Mouse (Mus musculus) embryo, embryonic 9.5 days (tissue): ENCODE measurements at regions not wholly inside any gene's neighbourhood (a gene's known extent, or its start where the extent isn't known, plus 50 kb on each side); places are given as distances from the start of the nearest gene placed in this dataset.
A peak's percentile ranks its signal among the peaks of the same experiment; 100 is the strongest.

ENCODE experiments used
- DNase-seq: peaks from one replicate; pipeline ENCODE4 v3.0.0-alpha.2; 2017; ENCODE audit errors: extremely low spot score

DNA sequence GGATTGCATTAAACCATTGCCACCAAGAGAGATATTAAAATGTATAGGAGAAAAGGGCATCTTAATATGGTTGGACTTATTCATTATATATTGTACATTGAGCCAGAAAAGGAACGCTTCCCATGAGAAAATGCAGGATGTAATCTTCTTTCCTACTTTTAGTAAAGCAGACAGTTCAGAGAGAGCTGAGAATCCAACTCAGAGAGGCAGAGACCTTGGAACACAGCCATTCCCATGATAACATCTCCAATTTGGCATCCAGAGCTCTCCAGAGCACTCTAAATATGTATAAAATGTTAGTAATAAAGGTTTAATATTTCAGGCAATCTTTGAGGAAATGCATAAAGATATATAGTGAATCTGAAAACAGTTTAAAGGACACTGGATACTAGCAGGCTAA, 199.3 kb upstream of the Asb5 start:
- DNase-seq = no peak

DNA sequence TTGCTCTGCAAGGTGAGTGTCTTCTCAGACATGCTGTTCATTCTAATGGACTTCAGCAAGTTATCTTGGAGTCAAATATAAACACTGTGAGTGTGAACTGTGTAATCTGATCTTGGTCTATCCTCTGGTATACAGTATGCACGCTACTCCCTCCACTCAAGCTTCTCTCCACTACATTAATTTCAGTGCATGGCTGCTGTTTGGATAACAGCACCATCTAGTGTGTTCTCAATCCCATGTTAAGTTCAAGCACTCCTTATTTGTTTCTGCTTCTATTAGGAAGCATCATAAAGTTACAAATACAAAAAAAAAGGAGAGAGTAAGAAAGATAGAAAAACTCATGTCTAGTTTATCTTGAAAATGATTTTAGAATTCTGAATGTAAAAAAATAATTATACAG, 197.5 kb upstream of the Asb5 start:
- no peak for DNase-seq

DNA sequence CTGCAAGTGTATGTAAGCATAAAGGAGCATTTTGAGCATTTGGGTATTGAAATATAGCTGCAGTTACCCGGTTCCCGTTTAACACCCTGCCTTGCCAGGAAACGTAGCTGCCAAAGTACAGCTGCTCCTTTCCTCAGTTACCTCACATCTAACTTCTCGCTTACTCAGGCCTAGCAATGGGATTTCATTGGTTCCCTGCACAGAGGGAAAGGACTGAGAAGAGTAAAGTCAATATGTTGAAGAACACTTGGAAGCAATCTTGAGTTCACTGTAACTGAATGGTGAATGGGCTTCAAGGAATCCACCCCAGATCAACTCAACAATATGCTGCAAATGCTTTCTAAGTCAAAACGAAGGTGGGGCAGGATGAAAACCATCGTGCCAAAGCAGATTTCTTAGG, 178.3 kb upstream of the Asb5 start:
- DNase-seq = no peak

DNA sequence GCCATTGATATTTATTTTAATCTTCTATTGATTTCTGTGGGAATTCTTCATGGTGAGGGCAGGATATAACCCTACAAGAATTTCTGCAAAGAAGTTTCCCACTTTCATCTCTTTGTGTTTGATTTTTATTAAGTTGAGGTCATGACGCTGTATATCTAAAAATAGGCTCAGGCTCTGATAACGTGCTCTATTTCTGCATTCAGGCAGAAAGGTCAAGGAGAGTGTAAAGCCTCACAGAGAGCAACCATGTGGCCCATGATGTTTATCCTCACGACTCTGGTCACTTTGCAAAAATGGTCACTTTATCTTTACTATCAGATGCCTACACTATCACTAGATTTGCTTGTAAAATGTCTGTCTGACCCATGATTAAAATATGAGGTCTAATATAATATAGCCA, 167.7 kb upstream of the Asb5 start:
- no peak for DNase-seq

DNA sequence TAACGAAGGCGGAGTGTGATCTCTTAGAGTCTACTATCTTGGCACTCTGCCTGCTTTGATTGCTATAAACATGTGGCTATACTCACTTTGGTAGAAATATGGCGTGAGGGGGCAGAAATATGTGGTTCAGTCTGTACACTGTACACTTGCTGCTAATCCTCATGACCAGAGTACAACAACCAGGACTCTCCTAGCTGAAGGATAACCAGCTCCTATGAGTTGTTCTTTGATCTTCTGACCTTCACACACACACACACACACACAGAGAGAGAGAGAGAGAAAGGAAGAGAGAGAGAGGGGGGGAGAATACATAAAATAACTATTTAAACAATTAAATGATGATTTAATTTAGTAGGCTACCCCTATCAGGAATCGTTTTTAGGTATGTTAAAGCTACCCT, 158.9 kb upstream of the Asb5 start:
- no peak for DNase-seq

DNA sequence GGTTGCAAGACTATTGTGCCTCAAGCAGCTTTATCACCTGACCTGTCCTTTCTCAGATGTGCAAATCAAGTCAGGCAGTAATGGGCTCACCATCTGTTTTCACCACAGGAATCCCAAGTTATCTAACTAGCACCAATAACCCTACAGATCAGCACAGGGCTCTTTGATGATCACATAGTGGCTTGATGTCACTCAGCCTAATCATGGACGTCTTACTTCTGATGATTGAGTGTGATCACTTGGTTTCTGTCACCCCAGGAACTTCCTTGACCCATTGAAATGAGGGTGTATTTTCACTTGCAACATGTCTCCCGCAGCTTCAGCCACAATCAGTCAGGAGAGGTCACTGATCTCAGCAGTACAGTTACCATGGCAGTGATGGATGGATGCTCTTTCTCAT, 158.3 kb upstream of the Asb5 start:
- peak; percentile 22 for DNase-seq

DNA sequence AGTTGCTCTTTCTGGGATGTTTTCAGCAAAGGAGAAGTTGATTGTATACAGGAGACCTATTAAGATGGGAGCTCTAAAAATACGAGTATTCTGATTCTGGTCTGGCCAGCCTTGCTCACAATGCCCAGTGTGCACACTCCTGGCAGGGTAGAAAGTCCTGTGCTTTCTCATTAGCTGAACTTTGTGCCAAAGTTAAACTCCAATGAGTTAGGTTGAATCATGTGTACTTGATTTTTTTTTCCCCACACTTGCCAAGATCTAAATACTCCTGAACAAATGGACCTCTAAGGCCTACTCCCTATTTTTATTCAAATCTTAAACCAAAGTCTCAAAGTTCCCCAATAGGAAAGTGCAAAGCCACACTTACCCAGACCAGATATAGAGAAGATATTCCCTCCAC, 156.5 kb upstream of the Asb5 start:
- DNase-seq = no peak

DNA sequence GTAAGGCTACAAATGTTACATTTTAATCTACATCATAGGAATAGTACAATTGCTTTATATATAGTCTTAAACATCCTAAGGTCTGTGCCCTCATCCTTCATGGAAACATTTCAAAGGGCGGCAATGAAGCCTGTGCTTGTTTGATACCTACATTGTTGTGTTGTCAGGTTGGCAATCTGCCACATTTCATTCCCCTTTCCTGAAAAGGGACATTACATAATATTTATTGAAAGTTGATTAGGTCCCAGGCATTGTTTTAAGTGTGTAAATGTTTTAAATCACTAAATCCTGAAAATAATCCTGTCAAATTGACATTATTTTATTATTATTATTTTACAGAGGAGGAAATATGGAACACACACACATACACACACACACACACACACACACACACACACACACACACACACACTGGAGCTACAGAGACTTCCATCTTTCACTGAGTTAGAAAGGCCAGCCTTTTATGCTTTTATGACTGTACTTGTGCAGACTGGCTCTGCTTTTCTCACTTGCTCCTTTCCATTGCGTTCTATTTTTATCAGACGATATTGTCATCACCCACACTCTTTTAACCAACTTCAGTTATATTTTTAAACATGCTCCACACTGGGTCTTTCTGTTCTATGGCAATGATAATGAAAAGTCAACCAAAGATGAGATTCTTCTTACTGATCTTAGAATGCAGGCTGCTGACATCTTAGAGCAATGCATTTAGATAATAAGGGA, 153.8 kb upstream of the Asb5 start:
- no peak for DNase-seq

DNA sequence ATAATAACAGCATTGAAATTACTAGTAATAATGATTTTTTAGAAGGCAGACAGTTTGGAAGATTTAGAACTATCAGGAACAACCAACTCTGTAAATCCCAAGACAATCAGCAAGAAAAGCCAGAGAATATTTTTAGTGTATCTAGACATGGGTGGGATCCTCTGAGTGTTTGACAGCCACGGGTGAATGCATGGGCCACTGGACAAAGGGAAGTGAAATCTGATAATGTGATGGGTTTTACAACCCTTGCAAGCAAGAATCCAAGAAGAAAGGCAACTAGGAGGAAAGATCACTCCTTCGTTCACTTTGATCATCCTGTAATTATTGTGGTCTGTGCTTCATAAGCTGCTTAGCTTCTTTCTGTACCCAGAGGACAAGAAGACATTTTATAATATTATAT, 149.2 kb upstream of the Asb5 start:
- no peak for DNase-seq

DNA sequence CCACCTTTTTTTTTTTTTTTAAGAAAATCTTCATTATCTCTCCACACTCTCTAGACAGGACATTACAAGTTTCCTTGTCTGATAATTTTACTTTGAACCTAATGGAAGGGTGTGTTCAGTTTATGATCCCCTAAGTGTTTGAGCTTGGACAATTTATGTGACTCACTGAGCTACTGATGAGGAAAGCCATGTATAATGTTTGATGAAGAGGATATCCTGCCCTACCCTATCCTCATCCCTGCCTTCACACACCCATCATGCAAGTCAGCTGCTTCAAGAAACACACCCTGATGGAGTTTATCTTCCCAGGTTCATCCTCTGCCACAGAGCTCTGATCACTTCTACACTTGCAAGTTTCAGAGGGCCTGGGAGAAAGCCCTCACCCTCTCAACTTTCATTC, 136.5 kb upstream of the Asb5 start:
- no peak for DNase-seq

DNA sequence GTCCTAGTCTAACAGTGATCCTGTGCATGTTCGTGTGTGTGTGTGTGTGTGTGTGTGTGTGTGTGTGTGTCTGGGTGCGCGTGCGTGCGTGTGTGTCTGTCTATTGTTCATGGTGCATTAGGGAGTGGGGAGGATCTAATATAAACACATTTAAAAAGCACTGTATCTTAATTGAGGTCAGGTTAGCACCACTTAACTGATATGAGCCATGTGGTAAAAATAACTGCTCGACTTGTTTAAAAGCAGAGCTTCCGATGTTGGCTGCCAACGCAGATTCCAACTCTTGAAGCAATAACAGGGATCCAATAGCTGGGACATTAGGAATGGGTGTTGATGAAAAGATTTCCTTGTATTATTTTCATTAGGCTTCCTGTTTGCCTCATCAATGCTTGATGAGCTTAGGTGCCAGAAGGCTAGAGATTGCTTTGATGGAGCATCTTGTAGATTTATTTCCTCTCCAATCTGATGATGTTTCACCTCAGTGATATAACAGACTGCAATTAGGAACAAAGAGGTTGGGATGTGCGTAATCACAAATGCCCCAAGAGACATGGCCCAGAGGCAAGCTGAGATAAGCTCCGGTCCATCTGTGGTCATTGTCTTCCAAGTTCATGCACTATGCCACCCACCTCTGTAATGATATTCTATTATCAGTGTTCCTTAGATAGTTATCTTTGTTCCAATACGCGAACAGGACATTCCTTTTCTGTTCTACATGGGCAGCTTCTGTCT, 135.7 kb upstream of the Asb5 start:
- DNase-seq = no peak

DNA sequence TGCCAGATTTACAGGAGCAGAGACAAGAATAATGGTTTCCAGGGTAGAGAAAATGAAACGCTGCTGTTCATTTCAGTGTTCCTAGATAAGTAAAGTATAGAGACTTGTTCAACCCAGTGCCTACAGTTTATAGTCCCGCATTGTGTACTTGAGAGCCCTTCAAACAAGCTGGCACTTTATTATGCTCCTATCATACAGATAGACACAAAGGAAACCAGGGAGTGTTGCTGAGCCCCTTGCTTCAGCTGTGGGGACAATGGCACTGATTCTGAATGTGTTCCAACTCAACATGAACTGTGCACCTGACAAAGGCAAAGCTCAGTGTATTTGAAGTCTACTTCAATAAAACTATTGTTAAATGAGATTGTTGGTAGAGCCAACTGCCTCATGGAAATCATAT, 123.7 kb upstream of the Asb5 start:
- no peak for DNase-seq

DNA sequence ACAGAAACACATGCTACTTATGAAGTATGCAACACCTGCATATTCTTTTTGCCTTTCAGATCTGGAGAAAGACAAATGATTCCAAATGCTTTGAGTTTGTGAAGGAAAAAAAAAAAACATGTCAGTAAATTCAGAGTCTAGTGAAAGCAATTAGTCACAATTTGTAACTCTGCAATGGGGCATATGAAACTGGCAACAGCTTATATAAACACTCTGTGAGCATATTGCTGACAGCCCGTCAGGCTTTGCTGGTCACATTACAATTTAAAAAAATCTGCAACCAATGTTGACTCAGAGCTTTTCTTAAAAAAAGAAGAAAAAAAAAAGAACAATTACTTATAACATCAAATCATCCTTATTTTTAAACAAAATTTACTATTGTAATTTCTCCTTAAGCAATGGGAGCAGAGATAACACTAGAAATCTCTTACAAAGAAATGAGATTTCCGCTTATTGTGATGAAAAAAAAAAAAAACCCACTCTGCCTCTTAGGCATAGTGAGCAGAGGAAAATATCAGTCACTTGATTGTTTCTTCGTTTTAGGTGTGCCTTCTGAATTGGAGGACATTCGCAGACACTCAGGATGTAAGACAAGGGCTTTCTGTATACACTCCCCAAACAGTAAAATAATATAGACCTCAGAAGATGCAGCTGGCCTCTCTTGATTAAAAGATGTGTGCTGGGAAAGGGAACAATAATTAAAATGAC, 115.1 kb upstream of the Asb5 start:
- no peak for DNase-seq

DNA sequence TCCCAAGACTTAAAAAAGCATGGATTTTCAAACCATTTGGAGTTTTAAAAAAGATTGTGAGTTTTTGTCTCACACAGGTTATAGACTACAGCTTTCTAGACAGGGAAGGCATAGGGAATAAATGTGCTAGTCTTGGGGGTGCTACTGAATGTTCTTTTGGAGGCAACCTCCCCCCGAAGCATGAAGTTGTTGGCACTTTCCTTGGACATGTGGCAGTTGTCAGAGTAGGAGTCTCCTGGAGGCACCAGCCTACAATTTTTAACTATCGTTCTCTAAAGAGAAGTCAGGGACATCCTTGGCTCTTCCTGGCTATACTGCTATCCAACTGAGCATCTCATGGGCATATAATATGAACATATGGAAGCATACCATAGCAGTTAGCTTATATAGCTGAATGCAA, 112.7 kb upstream of the Asb5 start:
- DNase-seq = no peak

DNA sequence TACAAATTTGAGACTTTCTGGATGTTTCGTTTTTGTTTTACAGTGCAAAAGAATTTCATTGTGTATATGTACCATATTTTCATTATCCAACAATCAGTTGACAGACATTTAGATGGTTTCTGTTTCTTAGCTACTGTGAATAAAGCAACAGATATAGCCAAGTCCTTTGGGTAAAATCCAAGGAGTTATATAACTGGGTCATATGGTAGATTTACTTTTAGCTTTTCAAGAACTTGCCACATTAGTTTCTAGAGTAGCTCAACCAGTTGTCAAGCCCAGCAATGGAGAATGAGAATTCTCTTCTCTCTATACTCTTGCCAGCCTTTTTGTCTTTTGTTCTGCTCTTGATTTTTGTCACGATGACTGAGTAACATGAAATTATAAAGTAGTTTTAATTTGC, 111.3 kb upstream of the Asb5 start:
- no peak for DNase-seq

DNA sequence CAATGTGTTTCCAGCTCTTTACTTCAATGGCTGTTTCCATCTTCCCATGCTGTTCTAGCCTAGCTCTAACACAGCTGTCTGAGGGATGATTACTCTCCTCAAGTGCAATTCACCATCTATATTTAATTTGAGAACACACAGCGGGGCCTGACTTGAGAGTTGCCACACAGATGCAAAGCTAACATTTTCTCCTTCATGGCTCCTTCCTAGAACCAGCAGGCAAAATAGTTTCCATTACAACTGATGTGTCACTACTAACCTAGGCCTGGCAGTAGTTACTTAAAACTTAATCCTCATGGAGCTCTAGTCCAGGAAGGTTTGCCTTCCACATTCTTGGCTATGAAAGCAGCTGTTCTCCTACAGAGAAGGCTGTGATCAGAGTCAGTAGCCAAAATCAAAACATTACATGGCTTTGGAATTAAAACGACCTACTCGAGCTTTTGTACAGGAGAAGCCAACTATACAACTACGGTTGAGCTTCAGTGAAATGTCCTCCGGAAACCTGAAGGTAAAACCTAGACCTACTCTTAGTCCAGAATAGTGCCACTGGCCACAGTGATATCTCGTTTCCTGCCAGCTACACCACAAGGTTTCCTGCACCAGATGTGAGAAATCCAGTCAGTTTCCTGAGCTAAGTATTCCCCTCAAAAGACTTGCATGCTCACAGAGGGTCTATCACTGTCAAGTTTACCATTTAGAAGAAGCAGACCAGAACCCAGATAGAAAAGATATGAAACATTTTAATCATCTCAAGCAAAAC, 108.9 kb upstream of the Asb5 start:
- DNase-seq = no peak

DNA sequence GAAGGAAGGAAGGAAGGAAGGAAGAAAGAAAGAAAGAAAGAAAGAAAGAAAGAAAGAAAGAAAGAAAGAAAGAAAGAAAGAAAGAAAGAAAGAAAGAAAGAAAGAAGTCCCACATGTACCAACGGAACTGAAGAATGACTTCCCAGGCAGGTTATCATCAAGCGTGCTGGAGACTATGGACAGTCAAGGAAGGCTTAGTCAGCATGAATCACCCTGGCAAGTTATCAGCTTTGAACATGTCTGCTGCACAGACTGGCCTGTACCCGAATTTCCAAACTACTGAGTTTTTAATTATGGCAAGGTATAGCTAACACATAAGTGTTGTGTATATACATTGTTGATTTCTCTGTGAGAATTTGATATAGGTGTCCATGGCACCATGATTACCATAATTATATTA, 104.3 kb upstream of the Asb5 start:
- DNase-seq = no peak

DNA sequence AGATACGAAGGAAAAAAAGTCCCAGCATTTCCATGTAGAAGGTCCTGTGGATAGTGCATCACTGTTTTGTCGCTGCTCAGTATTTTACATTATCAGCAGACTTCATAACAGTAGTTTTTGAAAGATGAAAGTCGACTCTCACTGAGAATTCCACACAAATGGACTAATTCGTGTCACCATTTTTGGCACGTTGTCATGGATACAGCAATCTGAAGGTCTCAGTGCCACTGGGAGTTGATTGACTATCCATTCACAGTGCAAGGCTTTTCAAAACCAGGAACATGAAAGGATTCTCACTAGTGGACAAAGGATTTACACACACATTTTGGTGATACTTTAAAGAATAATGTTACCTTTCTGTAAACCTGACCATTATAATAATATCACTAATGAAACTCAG, 93.7 kb upstream of the Asb5 start:
- no peak for DNase-seq

DNA sequence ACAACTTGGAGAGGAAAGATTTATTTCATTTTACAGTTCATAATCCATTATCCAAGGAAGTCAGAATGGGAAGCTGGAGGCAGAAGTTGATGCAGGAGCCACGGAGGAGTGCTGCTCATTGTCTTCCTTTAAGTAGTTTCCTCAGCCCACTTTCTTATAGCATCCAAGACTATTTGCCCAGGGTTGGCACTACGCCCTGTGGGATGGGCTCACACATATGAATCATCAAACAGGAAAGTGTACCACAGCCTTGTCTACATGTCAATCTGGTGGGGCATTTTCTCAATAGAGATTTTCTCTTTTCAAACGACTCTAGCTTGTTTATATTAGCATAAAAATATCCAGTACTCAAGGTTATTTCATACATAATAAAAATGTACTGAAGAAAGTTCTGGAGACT, 88.2 kb upstream of the Asb5 start:
- DNase-seq = no peak

DNA sequence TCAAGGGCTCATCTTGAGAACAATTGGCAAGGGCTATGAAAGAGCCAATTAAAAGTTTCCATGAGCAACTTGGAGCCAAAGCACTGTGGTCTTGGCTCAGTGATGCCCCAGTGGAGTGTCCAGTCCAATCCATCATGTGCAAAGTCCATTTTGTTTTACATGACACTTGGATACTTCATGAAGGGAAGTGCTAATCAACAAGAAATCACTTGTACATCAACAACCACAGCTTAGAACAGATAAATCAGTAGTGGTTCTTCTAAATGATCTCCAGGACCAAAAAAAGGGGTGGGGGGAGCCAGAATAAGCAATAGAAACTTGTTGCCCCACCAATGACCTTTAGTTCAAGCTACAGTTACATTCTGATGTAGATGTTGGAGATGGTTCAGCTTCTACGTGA, 87.0 kb upstream of the Asb5 start:
- DNase-seq = no peak

DNA sequence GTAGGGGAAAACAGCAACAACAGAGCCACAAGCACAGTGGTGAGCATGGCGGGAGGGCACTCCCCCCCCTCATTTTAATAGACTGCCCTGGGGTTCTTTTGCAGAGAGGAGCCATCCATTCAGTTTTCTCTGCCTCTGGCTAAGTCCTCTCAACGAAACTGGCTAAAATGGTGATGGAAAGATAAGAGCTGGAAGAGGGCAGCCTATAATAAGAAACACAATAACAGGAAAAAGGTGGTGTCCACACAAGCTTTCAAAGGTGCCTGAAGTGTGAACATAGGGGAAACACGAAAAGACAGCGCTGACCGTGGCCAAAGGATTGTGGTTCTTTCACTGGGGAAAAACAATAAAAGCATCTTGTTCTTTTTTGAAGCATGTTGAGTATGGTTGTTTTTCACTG, 83.0 kb upstream of the Asb5 start:
- peak; percentile 10 for DNase-seq

DNA sequence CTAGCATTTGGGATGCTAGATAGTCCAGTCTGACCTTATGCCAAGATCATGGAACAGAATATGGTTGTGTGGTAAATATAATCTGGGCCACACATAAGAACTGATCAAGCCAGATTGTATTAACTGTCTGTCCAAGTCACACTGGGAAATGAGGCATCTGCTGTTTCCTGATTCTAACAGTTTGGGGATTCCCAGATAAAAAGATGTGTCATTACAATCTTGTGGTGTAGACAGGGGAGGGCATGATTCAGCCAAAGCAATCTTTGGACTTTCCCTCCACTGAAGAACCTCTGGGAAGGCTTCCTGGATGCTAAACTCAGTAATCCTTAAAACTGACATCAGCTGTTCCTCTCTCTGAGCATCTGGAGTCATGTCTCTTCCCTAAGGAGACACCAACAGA, 79.6 kb upstream of the Asb5 start:
- no peak for DNase-seq
